Mouse (Mus musculus) CH12.LX (cell line): ENCODE data around the gene Lsg1. TPM values are rescaled to one million over a fixed set of nuclear protein-coding genes. Genes with fewer than 3 reads are reported as not detected.

Source experiments
- DNase-seq: peaks from one replicate; pipeline ENCODE4 v3.0.0-alpha.2; 2013; ENCODE audit errors: extremely low read depth
- H3K27ac ChIP-seq: 2 replicates; pipeline ENCODE4 v1.5.1; 2012; ENCODE audit warnings: low read depth, mild to moderate bottlenecking, control low read depth, moderate library complexity; ENCODE audit not compliant: insufficient read depth
- H3K27me3 ChIP-seq: replicated peaks from 2 replicates; pipeline ENCODE3; 2012; ENCODE audit warnings: inconsistent platforms
- H3K36me3 ChIP-seq, 2 experiments: replicated peaks in 1 of 2; 2 replicates each; pipeline versions ENCODE3 to v1.6.1; 2012; ENCODE audit warnings: inconsistent platforms in 1 of 2, low read length in 1 of 2, mild to moderate bottlenecking in 1 of 2, mixed read lengths in 1 of 2, moderate library complexity in 1 of 2; ENCODE audit not compliant: control insufficient read depth in 1 of 2, insufficient read depth in 1 of 2
- H3K4me1 ChIP-seq, 2 experiments: 2 replicates each; pipeline ENCODE4 v1.6.1; 2012; ENCODE audit warnings: inconsistent platforms in 1 of 2, moderate library complexity in 1 of 2; ENCODE audit not compliant: insufficient read depth in 2 of 2, control insufficient read depth in 1 of 2
- H3K4me2 ChIP-seq: 2 replicates; pipeline ENCODE4 v1.6.1; 2012; ENCODE audit warnings: low read depth, mild to moderate bottlenecking, control low read depth; ENCODE audit not compliant: poor library complexity, insufficient read depth, severe bottlenecking
- H3K4me3 ChIP-seq, 3 experiments: fragments of 150-350 bp in 1 of 3; sonication (generic) in 1 of 3; replicated peaks in 1 of 3; 2 replicates each; pipeline versions ENCODE3 to v1.5.1; 2011 to 2012; ENCODE audit warnings: low read depth in 2 of 3, low read length in 2 of 3, mild to moderate bottlenecking in 2 of 3, moderate library complexity in 2 of 3, control low read depth in 1 of 3, improper control_type of control experiment in 1 of 3, inconsistent platforms in 1 of 3, mixed read lengths in 1 of 3; ENCODE audit not compliant: poor library complexity in 1 of 3
- H3K79me2 ChIP-seq: replicated peaks from 2 replicates; pipeline ENCODE4 v1.6.1; 2012; ENCODE audit warnings: mild to moderate bottlenecking, moderate library complexity; ENCODE audit not compliant: control insufficient read depth, poor library complexity, insufficient read depth, severe bottlenecking; ENCODE audit errors: extremely low read depth
- H3K9ac ChIP-seq: 2 replicates; pipeline ENCODE4 v1.6.1; 2012; ENCODE audit warnings: low read depth, mild to moderate bottlenecking, control low read depth, moderate library complexity; ENCODE audit not compliant: insufficient read depth
- H3K9me3 ChIP-seq: replicated peaks from 2 replicates; pipeline ENCODE3; 2012; ENCODE audit warnings: low read length, inconsistent platforms, mixed read lengths
- BHLHE40 ChIP-seq: IDR thresholded peaks from 2 replicates; pipeline ENCODE4 v1.6.1; 2011; ENCODE audit warnings: mild to moderate bottlenecking, low read depth, low read length, improper control_type of control experiment
- CHD1 ChIP-seq: IDR thresholded peaks from 2 replicates; pipeline ENCODE4 v1.6.1; 2012; ENCODE audit warnings: low read depth, low read length, improper control_type of control experiment, inconsistent platforms
- E2F4 ChIP-seq: IDR thresholded peaks from 2 replicates; pipeline ENCODE4 v1.6.1; 2011; ENCODE audit warnings: low read depth, low read length, improper control_type of control experiment; ENCODE audit not compliant: insufficient replicate concordance
- EP300 ChIP-seq: IDR thresholded peaks from 2 replicates; pipeline ENCODE4 v1.6.1; 2011; ENCODE audit warnings: low read length, improper control_type of control experiment
- ETS1 ChIP-seq: conservative IDR thresholded peaks from 2 replicates; pipeline ENCODE4 v1.6.1; 2012; ENCODE audit warnings: low read depth, mild to moderate bottlenecking, inconsistent platforms, low read length, improper control_type of control experiment, moderate library complexity
- IRF4 ChIP-seq: IDR thresholded peaks from 2 replicates; pipeline ENCODE4 v1.6.1; 2014; ENCODE audit warnings: low read depth, mild to moderate bottlenecking, inconsistent platforms, low read length, improper control_type of control experiment
- JUN ChIP-seq: IDR thresholded peaks from 2 replicates; pipeline ENCODE4 v1.6.1; 2011; ENCODE audit warnings: low read depth, mild to moderate bottlenecking, low read length, improper control_type of control experiment, moderate library complexity; ENCODE audit not compliant: insufficient read depth
- JUND ChIP-seq: conservative IDR thresholded peaks from 2 replicates; pipeline ENCODE4 v1.6.1; 2011; ENCODE audit warnings: low read depth, low read length, improper control_type of control experiment
- MAFK ChIP-seq: IDR thresholded peaks from 2 replicates; pipeline ENCODE4 v1.6.1; 2011; ENCODE audit warnings: low read length, improper control_type of control experiment; ENCODE audit not compliant: insufficient replicate concordance
- MAZ ChIP-seq: IDR thresholded peaks from 2 replicates; pipeline ENCODE4 v1.6.1; 2012; ENCODE audit warnings: low read depth, mild to moderate bottlenecking, inconsistent platforms, low read length, improper control_type of control experiment, moderate library complexity
- MXI1 ChIP-seq: IDR thresholded peaks from 2 replicates; pipeline ENCODE4 v1.6.1; 2011; ENCODE audit warnings: mild to moderate bottlenecking, low read depth, low read length, improper control_type of control experiment
- MYC ChIP-seq: IDR thresholded peaks from 2 replicates; pipeline ENCODE4 v1.6.1; 2011; ENCODE audit warnings: low read depth, mild to moderate bottlenecking, improper control_type of control experiment, low read length
- NELFE ChIP-seq: IDR thresholded peaks from 2 replicates; pipeline ENCODE4 v1.6.1; 2011; ENCODE audit warnings: low read depth, low read length, improper control_type of control experiment
- PAX5 ChIP-seq: IDR thresholded peaks from 2 replicates; pipeline ENCODE4 v1.6.1; 2012; ENCODE audit warnings: low read length, inconsistent platforms, mixed read lengths
- POLR2A ChIP-seq: IDR thresholded peaks from 2 replicates; pipeline ENCODE4 v1.6.1; 2011; ENCODE audit warnings: low read depth, mild to moderate bottlenecking, improper control_type of control experiment, low read length
- RAD21 ChIP-seq: IDR thresholded peaks from 2 replicates; pipeline ENCODE4 v1.6.1; 2011; ENCODE audit warnings: low read depth, mild to moderate bottlenecking, low read length, improper control_type of control experiment, moderate library complexity
- RCOR1 ChIP-seq: conservative IDR thresholded peaks from 2 replicates; pipeline ENCODE4 v1.6.1; 2012; ENCODE audit warnings: low read depth, mild to moderate bottlenecking, inconsistent platforms, low read length, improper control_type of control experiment
- SIN3A ChIP-seq: IDR thresholded peaks from 2 replicates; pipeline ENCODE4 v1.6.1; 2012; ENCODE audit warnings: low read length, improper control_type of control experiment, inconsistent platforms
- TBP ChIP-seq: conservative IDR thresholded peaks from 2 replicates; pipeline ENCODE4 v1.6.1; 2011; ENCODE audit warnings: low read depth, low read length, improper control_type of control experiment
- UBTF ChIP-seq: IDR thresholded peaks from 2 replicates; pipeline ENCODE4 v1.6.1; 2012; ENCODE audit warnings: low read depth, mild to moderate bottlenecking, inconsistent platforms, low read length, improper control_type of control experiment, moderate library complexity
- USF1 ChIP-seq: IDR thresholded peaks from 2 replicates; pipeline ENCODE4 v1.6.1; 2014; ENCODE audit warnings: low read depth, mild to moderate bottlenecking, inconsistent platforms, low read length, improper control_type of control experiment
- USF2 ChIP-seq: conservative IDR thresholded peaks from 2 replicates; pipeline ENCODE4 v1.6.1; 2011; ENCODE audit warnings: low read depth, low read length, improper control_type of control experiment
- ZKSCAN1 ChIP-seq: IDR thresholded peaks from 2 replicates; pipeline ENCODE4 v1.6.1; 2012; ENCODE audit warnings: low read depth, inconsistent platforms, low read length, improper control_type of control experiment, borderline replicate concordance
- ZNF384 ChIP-seq: IDR thresholded peaks from 2 replicates; pipeline ENCODE4 v1.6.1; 2012; ENCODE audit warnings: low read depth, low read length, improper control_type of control experiment, inconsistent platforms
- dilution Hi-C: fragments of 300-500 bp; cut with MboI; formaldehyde crosslinking; loops from 2 replicates; pipeline ENCODE4 v1.14.3; 2020; ENCODE audit warnings: low sequenced_read_pairs; ENCODE audit not compliant: extremely low pct_unique_long_range_greater_than_20kb, extremely low pct_ligation_motif_present
- in situ Hi-C: fragments of 300-500 bp; cut with MboI; formaldehyde crosslinking; loops from 3 replicates; pipeline ENCODE4 v1.14.3; 2019; ENCODE audit warnings: low sequenced_read_pairs, low pct_ligation_motif_present, low pct_unique_long_range_greater_than_20kb, mixed read lengths
- polyA plus RNA-seq: library from polyadenylated mRNA; unstranded; fragments of >175 nt; gene quantifications from 2 replicates; pipeline ENCODE4 v1.2.1, GENCODE M21; 2012; ENCODE audit warnings: low read depth; ENCODE audit not compliant: insufficient read length
- total RNA-seq, 2 experiments: library from RNA; depleted of rRNA; stranded (reverse); fragments of 300-350 nt in 1 of 2; fragments of >200 nt in 1 of 2; gene quantifications; 2 replicates each; pipeline ENCODE4 v1.2.3; 2012 to 2014

Gene Lsg1
- total and polyA plus RNA-seq, 3 experiments = 58.4 to 189 (median 94.7) TPM

- DNase-seq = no peak
- no peaks in the 10 kb centered on the region for H3K27me3 ChIP-seq
- H3K9ac ChIP-seq = no peak overlapping the region
- H3K9me3 ChIP-seq = peaks cover 8% of the 10 kb centered on the region
- dilution Hi-C loops (no loop called here), in situ Hi-C loops (no loop called here)
- no peaks in the 10 kb centered on the region for H3K36me3 ChIP-seq
- H3K4me2 ChIP-seq = no peak overlapping the region
- H3K27ac ChIP-seq = no peak overlapping the region
- H3K79me2 ChIP-seq = no peaks in the 10 kb centered on the region
- TF ChIP-seq E2F4 (no peak), TBP (no peak), MYC (no peak), JUND (no peak), USF1 (no peak), MXI1 (no peak), BHLHE40 (no peak), SIN3A (no peak), EP300 (no peak), ZNF384 (no peak), NELFE (no peak), POLR2A (no peak), PAX5 (no peak), RAD21 (no peak), USF2 (no peak), ETS1 (no peak)
- H3K4me3 ChIP-seq = no peak overlapping the region
- peaks cover 4 to 6% of the 10 kb centered on the region in 2 experiments for H3K4me1 ChIP-seq
Measured at GRCm38 (mm10) chr16:30518635-30519034, 68.8 kb downstream of the Lsg1 start.

- no peak overlapping the region for H3K27ac ChIP-seq
- dilution Hi-C loops = no loop called here
- H3K4me2 ChIP-seq = no peak overlapping the region
- peaks cover 8% of the 10 kb centered on the region for H3K9me3 ChIP-seq
- no peaks in the 10 kb centered on the region for H3K27me3 ChIP-seq
- no peaks in the 10 kb centered on the region for H3K36me3 ChIP-seq
- TF ChIP-seq JUN (no peak), JUND (no peak), ZNF384 (no peak), NELFE (no peak), CHD1 (no peak), TBP (no peak), POLR2A (no peak), RCOR1 (no peak), IRF4 (no peak), MAFK (no peak), UBTF (no peak), USF2 (no peak), ZKSCAN1 (no peak), MAZ (no peak)
- in situ Hi-C loops = no loop called here
- no peak overlapping the region for H3K9ac ChIP-seq
- DNase-seq = no peak
- H3K79me2 ChIP-seq = no peaks in the 10 kb centered on the region
- H3K4me1 ChIP-seq = peaks cover 6 to 9% of the 10 kb centered on the region in 2 experiments
- H3K4me3 ChIP-seq = no peak overlapping the region
Measured at GRCm38 (mm10) chr16:30517666-30518283, 69.6 kb downstream of the Lsg1 start.
